Mouse (Mus musculus): ENCODE data around the gene Kcnj3.

DNA sequence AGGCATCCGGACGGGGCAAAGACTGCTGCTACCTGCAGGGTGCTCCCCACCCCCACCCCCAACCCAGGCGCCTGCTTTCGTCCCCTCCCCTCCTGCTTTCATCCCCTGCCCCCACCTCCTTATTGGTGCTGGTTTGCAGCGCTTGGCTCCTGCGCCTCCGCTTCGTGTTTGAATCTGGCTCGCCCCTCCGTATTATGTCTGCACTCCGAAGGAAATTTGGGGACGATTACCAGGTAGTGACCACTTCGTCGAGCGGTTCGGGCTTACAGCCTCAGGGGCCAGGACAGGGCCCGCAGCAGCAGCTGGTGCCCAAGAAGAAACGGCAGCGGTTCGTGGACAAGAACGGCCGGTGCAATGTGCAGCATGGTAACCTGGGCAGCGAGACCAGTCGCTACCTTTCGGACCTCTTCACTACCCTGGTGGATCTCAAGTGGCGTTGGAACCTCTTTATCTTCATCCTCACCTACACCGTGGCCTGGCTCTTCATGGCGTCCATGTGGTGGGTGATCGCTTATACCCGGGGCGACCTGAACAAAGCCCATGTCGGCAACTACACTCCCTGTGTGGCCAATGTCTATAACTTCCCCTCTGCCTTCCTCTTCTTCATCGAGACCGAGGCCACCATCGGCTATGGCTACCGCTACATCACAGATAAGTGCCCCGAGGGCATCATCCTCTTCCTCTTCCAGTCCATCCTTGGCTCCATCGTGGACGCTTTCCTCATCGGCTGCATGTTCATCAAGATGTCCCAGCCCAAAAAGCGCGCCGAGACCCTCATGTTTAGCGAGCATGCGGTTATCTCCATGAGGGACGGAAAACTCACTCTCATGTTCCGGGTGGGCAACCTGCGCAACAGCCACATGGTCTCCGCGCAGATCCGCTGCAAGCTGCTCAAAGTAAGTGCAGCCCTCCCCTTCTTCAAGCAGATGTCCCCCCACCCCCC lies 1.5 kb downstream of the Kcnj3 start:
- TF ChIP-seq CTCF (IDR thresholded peaks at IDR 0.05; ENCODE audit: borderline replicate concordance, insufficient read depth, low read length) (no peak), POLR2A (IDR thresholded peaks at IDR 0.05; ENCODE audit: low read depth, low read length) (no peak)
